Mouse (Mus musculus) MN1 (cell line): ENCODE data around the gene Adgre5.

Experiments used
- DNase-seq: peaks from one replicate; pipeline ENCODE4 v3.0.0-alpha.2; 2016; ENCODE audit warnings: low spot score

Gene Adgre5

GRCm38 (mm10) chr8:83684517-83684916 lies 56.6 kb downstream of the Adgre5 start:
- DNase-seq = no peak

GRCm38 (mm10) chr8:83681099-83681498 lies 60.0 kb downstream of the Adgre5 start:
- no peak for DNase-seq

GRCm38 (mm10) chr8:83680603-83681002 lies 60.5 kb downstream of the Adgre5 start:
- no peak for DNase-seq

- DNase-seq = no peak
Observed at GRCm38 (mm10) chr8:83679866-83680265, 61.3 kb downstream of the Adgre5 start.

GRCm38 (mm10) chr8:83674497-83674896 lies 66.6 kb downstream of the Adgre5 start:
- DNase-seq = no peak
